Mouse (Mus musculus): Measurements from ENCODE around the gene Chaf1b.

The Chaf1b gene

DNA sequence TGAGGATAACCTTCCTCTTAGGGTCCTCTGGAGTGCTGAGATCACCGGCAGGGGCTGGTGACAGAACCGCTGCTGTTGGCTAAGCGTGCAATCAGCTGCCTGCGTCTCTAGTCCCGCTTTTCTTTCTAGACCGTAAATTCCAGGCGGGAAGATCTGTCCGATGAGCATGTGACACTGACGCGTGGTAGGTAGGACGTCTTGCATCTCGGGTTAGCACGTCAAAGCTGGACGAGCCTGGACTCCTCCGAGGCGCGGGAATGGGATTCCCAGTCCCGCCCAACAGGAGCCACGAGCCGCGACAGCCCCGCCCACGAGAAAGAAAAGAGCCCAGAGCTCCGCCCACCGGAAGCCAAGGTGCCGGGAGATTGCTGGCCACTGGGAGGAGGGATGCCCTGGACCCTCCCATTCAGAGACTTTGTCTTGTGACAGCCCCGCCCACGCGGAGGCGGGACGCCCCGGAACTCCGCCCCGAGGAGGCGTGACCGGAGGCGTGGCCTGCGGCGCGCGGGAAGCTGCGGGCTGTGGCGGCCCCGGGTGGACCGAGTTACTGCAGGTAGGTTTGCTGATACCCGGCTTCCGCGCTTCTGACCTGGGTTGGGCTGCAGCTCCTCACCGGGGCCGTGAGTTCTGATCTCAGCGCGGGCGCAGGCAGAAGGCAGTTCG is at the start of gene Chaf1b:
Gene Chaf1b (plus strand): TSS at position 479 of the 663 bp plus-strand sequence.
- peak; percentile 97 for DNase-seq

DNA sequence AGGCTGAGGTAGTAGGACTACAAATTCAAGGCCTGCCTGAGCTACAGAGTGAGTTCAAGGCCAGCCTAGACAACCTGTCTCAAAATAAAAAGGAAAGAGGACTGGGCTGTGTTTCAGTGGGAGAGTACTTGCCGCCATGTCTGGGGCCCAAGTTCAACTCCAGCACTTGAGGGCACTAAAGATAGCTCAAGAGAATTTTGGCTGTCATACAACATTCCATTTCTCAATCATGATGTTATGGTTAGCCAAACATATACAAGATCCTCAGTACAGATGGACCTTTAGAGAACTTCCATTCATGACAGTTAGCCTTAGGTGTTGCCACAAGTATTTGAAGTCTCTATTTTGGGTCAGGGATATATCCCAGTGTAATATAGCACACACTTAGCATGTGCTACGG is 49.6 kb upstream of the Chaf1b start:
- DNase-seq: no peak

DNA sequence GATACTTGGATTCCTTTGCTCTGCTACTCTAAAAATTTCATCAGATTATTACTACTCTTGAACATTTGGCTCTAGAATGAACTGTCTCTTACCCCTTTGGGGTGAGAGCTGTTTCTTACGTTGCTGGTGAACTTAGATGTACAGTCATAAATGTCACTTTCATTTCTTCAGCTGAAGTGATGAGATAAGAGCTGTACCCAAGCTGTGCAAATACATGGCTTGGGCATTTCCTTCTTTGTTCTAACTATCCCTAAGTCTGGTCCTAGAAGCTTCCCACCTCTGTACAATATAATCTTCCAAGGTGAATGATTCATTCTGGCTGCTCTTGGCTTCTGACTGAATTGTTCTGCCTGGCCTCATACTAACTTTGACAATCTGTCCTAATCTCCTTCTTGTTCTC is 44.7 kb upstream of the Chaf1b start:
- no peak for DNase-seq

DNA sequence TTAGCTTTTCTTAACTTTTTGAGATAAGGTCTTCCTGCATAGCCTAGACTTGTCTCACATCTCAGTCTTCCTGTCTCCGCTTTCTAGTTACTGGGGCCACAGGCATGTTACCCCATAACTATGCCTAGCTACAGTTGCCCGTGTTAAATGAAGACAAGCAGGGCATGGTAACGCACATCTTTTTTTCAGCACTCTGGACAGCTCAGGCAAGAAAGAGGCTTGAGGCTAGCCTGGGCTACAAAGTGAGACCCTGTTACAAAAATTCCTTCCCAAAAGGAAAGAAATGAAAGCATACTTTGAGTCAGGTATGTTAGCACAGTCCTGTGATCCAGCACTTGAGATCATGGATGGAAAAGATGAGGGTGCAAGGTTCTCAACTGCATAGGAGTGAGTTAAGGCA is 33.2 kb upstream of the Chaf1b start:
- no peak for DNase-seq

DNA sequence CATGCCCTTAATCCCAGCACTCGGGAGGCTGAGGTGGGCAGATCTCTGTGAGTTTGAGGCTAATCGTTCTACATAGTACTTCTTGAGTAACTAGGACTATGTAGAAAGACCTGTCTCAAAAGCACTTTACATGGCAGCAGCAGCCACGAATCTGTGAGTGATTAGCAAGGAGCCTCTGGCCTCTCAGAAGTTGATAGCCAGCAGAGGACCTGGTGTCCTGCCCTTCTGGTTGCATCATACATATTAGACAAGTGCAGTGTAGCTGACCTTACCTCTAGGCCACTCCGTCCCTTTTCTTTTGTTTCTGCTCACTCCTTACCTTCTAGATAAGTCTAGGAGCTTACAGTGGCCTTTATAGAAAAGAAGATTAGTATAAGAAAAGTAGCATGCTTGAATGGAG is 23.7 kb upstream of the Chaf1b start:
- DNase-seq: no peak

DNA sequence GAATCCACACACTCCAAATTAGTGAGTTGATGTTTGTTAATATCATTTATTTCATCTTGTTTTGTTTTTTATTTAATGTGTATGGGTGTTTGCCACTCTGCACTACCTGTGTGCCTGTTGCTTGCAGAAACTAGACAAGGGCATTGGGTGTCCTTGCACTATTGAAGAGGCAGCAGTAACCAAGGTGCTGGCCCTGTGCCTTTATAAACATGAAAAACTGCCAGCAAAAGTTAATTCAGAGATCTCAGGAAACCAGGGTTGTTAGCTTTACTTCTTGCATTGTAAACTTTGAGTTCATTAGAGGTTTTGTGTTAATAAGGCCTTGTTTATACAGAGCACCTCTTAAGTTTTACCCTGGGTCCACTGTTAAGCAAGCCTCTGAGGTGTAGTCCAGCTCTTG is 23.0 kb upstream of the Chaf1b start:
- no peak for DNase-seq

DNA sequence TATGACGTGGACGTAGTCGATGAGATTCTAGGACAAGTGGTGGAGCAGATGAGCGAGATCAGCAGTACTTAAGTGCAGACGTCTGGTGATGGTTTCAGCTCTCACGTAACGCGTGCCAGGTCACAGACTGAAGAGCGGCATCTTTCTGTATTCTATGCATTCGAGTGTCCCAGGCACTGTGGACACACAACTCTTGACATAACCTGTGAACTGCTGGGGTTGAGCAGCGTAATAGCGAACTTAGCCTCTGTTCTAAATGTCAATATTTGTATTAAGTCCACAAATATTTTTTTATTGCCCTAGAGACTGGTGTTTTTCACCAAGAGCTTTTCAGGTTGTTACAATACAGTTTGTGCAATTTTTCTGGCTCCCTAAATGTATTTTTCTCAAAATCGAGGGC is 8.9 kb upstream of the Chaf1b start:
- no peak for DNase-seq

DNA sequence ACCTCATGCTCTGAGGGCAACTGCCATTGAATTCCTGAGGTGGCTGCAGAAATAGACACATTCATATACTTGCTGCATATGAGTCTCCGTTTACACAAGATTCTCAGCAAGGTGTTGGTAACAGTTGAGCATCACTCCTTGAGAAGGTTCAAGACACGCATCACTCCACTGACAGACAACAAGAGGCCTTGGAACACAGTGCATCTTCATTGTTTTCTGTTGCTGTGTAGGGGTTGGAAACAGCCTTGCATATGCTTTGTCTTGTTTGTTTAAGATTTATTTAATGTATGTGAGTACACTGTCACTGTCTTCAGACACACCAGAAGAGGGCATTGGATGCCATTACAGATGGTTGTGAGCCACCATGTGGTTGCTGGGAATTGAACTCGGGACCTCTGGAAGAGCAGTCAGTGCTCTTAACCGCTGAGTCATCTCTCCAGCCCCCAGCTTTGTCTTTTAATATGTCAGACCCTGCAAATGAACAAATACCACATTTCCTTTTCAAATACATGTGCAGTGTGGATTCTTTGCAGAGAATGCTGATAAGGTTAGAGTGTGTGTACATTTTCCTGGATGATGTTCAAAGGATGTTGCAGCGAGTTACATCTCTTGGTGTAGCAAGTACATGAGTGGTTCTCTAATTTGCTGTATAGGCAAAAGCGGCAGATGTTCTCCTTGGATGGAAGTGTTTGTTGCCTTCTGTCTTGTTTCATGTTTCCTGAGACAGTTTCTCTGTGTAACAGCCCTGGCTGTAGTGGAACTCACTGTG is 5.9 kb upstream of the Chaf1b start:
- no peak for DNase-seq

DNA sequence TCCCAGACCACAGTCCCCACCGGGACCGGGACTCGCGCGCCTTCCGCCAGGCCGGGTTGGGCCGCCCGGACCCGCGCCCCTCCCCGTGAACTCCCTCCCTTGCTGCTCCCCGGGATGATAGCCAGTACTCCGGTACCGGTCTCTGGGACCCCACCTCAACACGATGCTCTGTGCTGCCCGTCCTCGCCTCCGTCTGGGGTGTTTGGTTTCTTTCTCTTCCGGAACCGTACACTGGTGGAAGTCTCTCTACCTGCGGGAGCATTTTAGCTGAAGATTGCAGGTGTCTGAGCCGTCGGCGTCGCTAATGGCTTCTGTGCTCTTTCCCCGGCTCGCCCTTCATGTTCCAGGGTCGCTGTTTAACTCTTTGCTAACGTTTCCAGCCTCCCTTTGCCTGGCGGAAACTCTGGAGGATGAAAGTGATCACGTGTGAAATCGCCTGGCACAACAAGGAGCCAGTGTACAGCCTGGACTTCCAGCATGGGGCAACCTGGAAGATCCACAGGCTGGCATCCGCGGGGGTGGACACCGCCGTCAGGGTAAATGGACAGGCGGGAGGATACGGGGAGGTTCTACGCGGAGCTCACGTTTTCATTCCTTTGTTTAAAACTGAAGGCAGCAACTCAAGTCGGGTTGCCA is 503 bp downstream of the Chaf1b start:
- no peak for DNase-seq

DNA sequence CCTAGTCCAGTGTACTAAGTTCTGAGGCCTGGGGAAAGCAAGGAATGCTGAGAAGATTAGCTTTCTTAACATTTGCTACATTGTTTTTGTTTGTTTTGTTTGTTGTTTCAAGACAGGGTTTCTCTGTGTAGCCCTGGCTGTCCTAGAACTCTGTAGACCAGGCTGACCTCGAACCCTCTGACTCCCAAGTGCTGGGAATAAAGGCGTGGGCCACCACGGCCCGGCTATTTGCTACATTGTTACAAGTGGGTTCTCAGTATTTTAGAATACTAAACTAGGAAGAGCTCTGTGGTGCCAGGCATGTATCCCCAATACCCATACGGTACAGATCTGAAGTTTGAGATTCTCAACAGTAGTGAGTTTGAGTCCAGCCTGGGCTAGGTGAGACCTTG is 1.0 kb downstream of the Chaf1b start:
- no peak for DNase-seq

DNA sequence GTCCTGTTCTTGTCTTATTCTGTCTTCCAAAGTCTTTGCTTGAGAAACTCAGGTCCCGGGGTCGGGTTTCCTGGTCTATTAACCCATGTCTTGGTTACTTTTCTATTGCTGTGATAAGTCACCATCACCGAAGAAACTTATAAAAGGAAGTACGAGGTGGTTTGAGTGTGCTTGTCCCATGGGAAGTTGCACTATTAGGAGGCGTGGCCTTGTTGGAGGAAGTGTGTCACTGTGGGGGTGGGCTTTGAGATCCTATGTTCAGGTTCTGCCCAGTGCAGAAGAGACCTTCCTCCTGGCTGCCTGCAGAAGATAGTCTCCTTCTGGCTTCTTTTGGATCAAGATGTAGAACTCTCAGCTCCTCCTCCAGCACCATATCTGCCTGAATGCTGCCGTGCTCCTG is 4.8 kb downstream of the Chaf1b start:
- no peak for DNase-seq

DNA sequence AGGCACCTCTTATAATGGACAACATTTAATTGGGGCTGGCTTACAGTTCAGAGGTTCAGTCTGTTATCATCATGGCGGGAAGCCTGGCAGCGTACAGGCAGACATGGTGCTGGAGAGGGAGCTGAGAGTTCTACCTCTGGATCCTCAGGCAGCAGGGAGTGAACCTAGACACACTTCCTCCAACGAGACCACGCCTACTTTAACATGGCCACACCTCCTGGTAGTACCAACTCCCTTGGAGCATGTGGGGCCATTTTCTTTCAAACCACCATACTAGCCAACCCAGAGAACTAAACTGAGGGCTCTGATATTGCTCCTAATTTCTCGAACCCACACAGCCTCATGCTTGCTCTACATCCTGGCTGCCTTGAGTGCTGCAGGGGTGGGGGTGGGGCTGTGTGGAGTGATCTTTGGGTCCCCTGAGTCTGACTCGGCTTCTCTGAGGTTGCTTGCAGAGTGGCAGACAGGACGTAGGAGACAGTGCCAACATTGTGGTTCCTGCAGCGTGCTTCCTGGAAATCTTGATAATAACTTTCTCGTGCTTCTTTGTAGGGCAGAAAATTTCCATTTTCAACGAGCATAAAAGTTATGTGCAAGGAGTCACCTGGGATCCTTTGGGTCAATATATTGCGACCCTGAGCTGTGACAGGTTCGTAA is 7.4 kb downstream of the Chaf1b start:
- DNase-seq: no peak

DNA sequence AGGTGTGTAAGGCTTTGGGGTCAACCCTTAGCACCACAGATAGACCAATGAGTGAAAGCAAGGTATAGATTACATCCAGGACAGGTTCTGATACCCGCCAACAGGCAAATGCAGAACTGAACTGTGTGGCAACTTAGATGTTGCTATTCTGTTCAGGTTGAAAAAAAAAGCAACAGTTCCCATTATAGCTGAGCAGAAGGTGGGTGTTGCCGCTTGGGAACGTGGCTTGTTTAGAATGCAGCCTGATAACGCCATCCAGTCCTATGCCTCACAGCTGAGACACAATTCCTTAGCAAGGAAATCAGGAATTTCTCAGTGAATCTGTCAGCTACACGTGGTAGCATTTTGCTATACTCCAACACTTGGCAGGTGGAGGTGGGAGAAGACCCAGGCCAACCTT is 9.6 kb downstream of the Chaf1b start:
- no peak for DNase-seq

DNA sequence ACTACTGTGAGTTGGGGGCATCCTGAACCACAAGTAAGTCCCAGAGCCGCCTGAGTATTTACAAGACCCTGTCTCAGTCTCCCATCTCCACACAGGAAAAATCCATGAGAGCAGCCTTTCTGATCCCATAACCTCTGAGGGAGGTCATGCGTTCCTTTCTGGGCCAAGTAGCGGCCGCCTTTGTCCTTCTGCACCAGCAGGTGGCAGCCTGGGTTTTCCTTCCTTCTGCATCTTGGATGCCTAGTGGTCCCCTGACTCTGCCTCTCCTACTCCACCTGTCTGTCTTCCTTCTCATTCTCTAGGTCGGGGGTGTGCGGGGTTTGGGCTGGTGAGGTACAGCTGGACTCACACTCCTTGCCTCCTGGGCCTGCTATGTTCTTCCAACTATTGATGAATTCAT is 19.3 kb downstream of the Chaf1b start:
- DNase-seq: no peak

DNA sequence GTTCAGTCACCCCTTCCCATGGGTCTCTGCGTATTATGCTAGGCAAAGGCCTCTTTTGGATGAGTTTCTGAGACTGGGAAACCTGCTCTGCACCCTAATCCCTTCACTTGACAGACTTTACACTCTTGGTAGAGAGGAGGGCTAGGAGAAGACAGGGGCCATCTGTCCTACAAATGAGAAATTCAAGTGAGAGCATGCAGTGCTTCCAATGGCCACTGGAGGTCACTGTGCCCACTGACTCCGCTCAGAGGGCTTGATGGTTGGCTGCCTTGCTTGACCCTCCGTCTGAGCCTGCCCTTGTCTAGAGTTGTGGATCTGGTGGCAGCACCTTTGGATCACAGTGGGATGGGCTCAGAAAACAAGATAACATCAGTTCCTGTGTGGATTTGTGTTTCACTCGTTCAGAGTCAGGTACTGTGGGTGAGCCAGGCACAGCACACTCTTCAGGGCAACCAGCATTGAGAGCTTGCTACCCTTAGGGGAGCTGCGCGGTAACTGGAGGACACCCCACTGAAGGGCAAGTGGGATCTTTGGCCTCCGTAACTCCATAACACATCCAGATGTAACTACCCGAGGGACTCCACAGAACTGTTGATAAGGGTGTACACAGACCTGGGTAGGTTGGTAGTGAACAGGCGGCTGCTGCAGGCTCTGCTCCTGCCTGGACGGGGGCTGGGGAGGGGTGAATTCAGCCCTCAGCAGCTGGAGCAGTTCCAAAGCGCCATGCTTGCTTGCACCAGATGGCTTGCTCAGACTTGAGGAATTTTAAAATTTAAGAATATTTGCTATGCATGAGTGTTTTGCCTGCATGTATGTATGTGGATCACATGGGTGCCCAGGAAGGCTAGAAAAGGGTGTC is 22.7 kb downstream of the Chaf1b start:
- DNase-seq: peak; percentile 64

DNA sequence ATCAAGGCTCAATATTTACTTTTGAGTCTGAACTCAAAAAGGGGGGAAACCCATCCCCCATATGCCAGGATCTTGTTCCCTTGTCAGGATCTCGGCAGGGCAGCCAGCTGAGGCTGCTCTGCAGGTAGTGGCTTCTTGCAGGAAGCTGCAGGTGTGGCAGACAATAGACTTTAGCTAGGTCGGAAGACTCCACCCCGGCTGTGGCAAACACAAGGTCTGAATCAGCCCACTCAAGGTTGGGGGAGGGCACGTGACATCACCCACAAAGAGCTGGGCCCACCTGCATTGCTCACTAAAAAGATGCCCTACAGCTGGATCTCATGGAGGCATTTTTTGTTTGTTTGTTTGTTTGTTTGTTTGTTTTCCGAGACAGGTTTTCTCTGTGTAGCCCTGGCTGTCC is 24.1 kb downstream of the Chaf1b start:
- no peak for DNase-seq

DNA sequence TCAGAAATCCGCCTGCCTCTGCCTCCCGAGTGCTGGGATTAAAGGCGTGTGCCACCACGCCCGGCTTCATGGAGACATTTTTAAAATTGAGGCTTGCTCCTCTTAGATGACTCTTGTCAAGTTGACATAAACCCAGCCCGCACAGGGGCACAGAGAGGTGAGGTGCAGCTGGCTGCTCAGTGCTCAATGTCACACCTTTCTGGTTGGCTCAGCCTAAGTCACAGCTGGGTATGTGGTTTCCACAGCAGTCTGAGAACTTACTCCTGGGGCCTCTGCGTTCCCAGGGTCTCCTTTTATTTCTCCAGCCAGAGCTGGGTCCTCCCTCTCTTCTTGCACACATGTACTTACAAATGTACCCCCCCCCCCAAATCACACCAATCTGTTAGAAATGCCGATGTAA is 24.5 kb downstream of the Chaf1b start:
- no peak for DNase-seq

DNA sequence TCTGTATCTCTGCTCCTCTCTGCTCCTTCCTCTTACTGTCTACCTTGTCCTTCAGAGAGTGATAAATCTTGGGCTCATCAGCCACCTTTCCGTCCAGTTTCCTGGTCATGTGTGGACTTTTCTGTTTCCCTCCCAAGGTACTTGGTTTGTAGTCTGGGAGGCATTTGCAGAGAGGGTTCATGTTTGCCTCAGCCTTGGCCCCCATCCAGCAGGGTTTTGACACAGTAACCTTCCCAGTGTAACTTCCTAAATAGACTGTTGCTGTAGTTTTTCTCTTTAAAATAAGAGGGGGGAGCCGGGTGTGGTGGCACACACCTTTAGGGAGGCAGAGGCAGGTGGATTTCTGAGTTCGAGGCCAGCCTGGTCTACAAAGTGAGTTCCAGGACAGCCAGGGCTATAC is 26.2 kb downstream of the Chaf1b start:
- no peak for DNase-seq

DNA sequence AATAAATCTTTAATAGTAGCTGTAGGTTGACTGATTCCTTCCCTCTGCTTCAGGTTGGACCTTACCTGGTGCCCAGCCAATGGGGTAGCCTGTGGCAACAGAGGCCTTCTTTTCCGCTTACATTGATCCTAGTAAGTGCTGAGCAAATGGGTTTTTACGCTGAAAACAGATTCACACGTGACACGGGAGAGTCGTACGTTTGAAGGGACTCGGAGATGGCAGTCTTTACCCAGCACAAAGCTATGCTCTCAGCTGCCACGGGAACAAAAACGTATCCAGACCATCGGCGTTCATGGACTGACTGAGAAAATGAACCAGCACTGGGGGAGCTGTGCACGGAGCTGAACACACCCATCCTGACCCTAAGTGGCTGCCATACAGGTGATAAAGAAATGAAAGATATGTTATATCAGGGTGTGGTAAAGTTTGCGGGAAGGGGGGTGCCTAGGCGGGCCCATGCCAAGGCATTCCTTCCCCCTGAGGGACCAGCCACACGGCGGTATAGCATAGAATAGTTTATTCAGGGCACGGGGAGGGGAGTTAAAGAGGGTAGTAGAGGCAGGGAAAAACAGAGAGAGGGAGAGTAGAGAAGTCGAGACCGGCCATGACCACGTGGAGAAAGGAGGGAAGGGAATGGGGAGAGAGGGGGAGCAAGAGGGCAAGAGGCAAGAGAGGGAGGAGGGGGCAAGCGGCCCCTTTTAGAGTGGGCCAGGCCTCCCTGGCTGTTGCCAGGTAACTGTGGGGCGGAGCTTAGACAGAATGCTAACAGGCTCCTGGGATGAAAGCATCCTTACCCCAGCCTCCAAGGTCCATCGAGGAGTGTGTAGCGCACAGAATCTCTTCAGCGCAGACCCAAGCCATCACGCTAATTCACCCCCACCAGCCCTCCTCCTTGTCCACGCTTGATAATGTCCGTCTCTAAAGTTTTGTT is 27.3 kb downstream of the Chaf1b start:
- no peak for DNase-seq

DNA sequence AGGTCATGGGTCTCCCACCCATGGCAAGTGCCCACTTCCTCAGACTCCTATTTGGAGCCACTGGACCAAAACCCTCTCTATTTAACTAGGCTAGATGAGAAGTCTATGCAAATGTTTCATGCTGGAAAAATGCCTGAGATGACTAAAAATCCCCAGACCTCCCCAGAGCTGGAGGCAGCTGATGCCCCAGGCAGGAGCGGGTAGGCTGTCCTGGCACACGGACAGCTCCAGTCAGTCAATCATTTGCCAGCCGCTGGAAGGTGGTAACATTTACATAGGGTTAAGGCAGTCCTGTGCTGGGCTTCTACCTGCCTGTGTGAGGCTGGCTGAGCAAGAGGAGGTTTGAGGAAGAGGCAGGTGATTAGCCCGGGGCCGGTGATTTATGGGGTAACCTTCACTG is 28.5 kb downstream of the Chaf1b start:
- DNase-seq: no peak

DNA sequence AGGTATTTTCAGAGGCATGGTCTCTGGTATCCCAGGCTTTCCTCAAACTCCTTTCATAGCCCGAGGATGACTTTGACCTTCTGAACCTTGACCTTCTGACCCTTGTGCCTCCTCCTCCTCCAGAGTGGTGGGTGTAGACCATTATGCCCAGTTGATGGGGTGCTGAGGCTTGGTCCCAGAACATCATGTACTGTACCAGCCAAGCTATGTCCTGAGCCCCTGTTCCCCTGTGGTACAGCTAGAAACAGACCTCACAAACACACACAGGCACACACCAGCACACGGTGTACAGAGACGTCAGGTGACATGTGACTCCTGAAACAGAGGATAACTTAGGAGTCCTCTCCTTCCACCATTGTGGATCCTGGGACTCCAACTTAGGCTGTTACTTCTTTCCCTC is 29.1 kb downstream of the Chaf1b start:
- DNase-seq: no peak

All from layer of hippocampus, adult 9-11 months (tissue).